Mouse (Mus musculus) thymus, postnatal 36 days (tissue): ENCODE measurements around the gene Hcfc2.

Source experiments
- DNase-seq, 2 experiments: peaks; one replicate each; pipeline ENCODE4 v3.0.0; 2022; ENCODE audit warnings: mixed read lengths in 2 of 2

The Hcfc2 gene

DNA sequence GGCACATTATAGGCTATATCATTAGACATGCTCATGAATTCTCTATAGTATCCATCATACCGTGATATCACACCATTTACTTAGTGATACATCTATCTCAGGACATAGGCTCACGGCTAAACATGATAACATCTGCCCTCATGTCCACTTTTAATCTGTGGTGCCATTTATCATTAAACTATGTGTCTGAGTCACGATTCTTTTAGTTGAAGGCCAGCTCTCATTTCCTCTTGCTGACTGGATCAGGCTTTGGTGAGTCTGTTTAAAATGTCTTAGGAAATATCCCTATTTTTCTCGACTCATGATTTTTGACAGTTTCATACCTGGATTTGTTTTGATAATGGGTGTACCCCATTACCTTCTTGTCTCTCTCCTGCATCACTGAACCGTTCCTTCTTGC, at the start of gene Hcfc2:
Hcfc2 (plus strand) TSS at position 205 of the 400 bp plus-strand sequence.
- no peak for DNase-seq

DNA sequence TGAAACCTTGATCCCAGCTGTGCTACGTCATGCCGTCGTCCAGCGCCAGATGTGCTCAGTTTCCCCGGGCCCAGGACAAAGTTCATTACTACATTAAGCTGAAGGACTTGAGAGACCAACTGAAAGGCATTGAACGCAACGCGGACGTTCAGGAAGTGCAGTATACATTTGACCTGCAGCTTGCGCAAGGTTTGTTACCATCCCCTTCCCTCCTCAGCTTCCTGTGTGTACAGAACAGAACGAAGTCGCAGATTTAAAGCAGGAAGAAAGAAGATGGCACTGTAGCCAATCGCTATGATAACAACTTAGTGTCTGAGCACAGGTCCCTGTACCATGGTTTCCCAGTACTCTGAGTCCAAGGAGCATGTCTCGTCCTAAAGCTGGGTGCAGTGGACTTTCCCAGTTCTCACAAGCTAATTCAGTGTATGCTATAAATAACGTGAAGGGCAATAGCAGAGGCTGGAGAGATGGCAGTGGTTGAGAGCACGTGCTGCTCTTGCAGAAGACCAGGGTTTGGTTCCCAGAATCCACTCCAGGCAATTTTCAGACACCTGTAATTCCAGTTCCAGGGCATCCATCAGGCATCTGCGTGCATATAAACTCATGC, 48.7 kb upstream of the Hcfc2 start:
- DNase-seq, result no peak

DNA sequence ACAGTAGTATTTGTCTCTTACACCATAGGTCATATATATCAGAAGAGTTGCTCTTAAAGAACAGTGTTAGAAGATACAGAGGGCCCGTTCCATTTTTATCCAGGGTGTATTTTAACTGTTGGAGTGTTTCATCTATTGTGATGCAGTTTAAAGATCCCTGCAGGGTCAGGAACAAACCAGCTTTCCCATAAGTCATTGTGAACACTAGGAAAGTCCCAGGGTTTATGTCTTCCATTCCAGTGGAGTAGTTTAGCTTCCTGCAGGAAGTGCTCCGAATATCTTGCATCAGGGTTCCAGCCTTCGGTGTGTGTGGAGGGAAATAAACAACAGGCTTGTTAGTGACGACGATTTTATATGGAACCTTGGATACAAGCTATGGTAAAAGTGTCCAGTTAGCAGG, 44.7 kb upstream of the Hcfc2 start:
- DNase-seq, result no peak

DNA sequence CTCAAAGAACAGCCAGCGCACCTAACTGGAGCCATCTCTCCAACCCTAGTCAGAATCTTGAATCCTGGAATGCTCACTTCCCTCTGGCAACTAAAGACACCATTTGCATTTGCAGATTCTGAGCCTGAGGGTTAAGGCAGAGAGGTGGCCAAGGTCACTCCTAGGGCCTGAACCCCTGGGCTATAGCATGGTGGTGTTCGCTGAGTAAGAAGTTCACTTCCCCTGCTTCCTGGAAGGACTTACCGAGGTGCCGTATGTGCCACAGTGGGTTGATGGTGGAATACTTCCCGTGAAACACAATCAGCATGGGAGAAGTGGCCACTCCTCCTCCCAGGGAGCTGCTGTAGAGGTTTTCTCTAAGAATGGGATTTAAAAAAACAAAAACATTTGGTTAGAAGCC, 43.3 kb upstream of the Hcfc2 start:
- DNase-seq, result no peak

DNA sequence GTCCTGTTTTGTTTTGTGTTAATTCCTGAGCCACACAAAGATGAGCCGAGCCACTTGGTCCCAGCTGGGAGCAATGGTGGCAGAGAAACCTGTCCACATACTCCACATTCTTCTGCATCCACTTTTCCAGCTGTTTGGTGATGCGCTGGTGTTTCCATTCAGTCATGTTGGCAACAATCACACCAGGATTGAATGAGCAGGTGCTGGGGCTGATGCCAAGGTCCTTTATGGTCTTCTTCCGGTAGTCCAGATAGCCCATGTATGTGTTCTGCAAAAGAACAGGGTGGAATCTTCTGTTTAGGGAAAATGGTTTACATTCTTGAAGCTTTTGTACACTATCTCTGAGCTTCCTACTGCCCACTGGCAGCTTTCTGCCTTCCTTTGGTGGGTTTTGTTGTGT, 41.4 kb upstream of the Hcfc2 start:
- no peak for DNase-seq

DNA sequence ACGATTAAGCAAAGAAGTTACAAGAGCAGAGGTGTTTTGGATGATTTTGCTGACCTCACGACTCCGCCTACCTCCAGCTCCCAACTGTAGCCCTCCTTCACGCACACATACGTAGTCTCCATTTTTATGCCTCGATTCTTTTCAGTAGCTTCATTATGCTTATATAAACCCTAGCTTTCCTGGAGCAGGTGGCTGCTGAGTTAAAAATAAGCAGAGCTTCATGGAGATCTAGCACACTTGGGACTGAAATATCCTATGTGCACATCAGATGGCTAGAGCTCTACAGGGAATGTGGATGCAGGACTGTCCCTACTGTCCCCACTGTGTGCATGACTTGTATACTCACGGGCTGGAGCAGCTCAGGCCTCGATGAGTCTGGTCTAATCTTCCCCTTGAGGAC, 34.1 kb upstream of the Hcfc2 start:
- peak; percentile 16 to 36 for DNase-seq

DNA sequence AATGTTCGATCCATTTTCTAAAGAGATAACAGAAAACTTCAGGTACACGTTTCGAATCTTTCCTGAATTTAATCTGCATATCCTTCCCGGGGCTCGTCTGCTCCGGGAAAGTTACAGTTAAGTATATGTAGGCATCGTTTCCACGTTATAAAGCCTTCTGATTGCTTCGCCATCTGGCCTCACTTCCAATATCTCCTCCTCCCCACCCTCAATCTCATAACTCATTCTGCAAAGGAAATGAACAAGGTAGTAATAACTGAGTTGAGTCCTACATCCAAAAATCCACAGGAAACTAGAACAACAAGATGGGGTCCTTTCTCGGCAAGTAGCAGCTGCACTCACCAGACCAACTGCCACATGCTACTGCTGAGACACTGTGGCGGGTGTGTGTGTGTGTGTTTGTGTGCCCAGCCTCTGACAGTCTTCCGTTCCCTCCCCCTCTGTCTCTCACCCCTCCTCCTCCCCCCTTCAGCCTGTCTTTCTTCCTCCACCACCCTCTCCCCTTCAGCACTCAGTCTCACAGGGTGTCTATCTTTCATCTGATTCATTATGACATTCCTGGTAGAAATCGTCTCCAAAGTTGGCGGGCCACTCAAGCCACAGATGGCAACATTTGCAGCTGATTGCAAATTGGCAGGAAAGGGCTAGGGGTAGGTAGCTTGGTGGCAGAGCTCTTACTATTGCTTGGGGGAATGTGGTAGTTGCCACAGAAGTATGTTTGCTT, 33.5 kb upstream of the Hcfc2 start:
- DNase-seq, result peak; percentile 54 to 76

DNA sequence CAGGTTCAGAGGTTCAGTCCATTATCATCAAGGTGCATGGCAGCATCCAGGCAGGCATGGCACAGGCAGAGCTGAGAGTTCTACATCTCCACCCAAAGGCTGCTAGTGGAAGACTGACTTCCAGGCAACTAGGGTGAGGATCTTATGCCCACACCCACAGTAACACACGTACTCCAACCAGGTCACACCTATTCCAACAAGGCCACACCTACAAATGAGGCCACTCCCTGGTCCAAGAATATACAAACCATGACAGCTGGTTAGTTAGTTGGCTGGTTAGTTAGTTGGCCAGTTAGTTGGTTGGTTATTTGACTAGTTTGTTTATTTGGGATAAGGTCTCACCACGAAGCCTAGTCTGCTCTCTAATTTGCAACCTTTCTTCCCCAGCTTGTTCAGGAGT, 32.7 kb upstream of the Hcfc2 start:
- no peak for DNase-seq

DNA sequence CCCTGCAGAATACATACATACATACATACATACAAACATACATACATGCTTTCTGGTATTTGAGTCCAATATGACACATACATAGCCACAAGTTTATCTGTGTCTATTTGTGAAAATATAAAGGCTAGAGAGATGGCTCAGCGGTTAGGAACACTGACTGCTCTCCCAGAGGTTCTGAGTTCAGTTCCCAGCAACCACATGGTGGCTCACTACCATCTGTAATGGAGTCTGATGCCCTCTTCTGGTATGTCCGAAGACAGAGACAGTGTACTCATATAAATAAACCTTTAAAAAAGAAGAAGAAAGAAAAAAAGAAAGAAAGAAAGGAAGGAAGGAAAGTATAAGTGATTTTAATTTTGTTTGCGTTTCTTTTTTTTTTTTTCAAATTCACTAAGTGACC, 30.0 kb upstream of the Hcfc2 start:
- DNase-seq, result no peak

DNA sequence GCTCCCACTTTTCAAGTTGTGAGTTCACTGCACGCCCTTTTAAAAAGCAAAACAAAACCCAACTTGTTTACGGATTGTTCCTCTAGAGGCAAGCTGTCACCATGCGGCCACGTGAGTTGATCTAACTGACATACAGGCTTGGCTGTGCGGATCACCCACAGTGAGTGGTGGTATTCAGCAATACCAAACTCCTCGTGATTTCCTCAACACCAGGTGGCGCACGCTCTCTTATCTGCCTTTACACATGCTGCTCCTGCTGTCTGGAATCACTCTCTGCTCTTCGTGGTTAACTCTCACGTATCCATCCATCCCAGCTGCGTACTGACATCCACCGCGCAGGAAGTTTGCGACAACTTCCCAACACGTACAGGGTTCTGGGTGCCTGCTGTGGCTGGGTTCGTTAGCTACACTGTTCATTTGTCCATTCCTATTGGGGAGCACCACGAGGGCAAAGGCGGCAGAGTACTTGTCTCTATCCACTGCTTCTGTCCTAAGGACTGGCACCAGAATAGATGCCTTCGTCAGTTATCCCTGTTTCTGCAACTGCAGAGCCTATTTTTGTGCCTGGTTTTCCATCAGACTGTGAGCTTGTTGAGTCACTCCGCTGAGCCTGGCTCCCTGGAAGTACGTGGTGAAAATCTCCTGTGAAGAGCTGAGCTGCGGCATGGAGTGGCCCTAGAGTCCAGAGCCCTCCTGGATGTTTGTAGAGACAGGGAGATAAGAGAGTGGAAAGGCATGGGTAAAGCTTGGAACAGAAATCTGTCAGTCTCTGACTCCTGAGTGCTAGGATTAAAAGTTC, 29.3 kb upstream of the Hcfc2 start:
- peak; percentile 87 for DNase-seq

DNA sequence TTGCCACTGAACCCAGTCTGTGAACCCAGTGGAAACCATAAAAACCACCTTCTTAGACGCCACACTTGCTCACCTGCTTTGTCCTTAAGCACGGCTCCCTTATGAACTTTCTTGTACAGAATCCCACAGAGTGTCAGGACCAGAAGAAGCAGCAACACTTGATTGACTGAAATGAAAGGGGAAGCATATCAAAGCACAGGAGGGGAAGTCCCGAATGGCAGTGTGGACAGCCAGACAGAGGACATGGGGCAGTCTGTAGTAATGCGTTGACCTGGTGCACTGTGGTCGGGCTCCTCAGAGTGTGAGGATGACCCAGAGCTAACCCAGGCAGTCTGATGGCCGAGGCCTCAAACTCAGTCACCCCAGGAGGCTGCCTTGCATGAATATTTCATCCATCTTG, 25.8 kb upstream of the Hcfc2 start:
- no peak for DNase-seq

DNA sequence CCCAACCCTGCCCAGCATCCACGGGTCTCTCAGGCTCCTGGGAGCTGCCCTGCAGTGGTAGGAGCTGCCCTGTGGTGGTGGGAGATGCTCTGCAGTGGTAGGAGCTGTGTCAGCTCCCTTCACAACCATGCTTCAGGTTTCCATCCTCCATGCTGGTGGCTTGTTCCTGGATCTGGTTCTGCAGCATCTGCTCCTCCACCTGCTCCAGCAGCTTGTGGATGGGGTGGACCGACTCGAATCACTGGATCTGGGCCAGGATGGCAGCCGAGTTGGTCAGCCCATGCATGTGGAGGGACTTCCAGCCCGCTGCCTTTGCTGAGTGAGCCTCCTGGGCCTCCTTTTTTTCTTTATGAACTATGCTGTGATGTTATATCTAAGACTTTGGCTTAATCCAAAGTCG, 19.0 kb upstream of the Hcfc2 start:
- DNase-seq, result no peak

DNA sequence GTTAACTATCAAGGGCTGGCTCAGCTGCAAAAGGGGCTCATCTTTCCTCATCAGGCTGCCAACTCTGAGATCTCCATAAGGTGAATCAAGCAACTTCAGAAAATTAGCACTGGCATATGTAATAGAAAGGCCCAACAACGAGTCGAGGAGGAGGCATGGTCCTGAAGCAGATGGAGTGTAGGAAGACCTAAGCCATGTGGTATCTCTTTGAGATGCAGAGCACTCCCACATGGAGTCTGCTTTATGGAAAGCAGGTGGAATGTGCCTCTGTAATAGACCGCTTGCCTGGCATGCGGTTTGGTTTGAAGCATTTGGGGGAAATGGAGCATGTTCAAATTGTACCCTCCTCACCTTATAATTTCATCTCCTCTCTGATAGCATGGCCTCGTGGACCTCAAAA, 15.2 kb upstream of the Hcfc2 start:
- no peak for DNase-seq

DNA sequence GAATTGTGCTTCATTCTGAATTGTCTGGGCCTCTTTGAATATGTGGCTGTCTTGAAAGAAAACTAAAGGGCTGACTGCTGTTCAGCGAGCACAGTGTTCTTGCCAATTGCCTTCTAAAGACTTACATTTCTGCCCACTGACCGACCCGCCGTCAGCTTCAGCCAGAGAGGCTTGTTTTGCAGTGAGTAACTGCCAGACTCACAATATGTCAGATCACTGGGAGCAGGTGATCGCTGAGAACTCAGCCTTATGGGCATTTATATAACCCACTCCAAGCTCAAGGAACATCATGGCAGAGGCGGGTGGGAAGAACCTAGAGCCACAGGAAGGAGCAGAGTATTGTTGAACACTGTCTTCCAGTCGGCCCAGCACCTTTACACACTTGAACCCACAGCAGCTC, 14.3 kb upstream of the Hcfc2 start:
- DNase-seq, result no peak

DNA sequence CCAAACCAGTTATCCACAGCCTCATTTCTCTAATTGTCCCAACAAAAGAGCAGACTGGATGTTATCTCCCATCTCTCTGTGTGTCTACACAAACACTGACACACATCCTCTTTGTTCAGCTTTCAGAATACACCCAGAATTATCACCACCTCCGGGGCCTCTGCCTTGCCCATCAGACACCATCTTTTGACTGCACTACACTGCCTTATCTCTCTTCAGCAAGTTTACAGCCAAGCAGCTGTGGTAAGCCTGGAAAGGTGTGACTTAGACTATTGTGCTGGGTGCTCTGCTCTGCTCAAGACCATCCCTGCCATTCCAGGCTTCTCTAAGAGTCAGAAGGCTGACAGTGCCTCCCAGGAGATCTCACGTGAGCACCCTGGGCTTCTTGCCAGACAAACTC, 10.5 kb upstream of the Hcfc2 start:
- no peak for DNase-seq

DNA sequence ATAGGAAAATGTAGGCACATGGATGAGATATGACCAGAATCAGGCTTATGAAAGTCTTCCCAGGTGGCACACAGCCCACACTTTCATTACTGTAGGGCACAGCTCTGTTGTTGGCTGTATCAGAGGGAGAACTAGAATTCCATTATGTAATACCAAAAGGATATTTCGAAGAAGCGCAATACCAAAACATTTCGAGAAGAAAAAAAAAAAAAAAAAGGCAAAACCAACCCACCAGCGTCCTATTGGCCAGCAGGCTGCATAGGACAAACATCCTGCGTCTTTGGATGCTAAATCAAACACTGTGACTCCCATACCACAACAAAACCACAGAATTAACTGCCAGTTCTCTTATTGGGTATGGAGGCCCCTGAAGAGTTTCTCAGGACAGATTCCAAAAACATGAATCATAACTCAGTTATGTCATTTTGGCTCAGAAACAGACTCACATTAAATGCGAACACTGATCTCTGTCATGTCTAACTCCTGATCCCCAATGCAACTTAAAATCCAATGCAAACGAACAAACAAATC, 6.2 kb upstream of the Hcfc2 start:
- no peak for DNase-seq

DNA sequence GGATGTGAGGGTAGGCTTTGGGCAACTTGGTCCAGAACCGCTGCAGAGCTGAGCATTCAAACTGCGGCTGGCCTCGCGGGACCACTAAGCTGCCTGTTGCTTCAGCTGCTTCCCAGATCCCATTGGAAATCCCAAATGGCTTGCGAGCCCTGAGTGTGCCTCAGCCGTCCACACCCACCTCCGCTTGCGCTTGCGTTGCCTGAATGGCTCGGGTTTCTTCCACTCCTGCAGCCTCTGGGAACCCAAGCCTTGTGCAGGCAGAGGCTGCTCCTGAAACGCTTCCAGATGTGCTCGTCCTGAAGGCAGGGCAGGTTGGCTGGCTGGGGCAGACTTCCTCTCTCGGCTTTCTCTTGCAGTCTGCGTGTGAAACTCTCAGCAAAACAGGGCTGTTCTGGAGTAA, 5.5 kb upstream of the Hcfc2 start, which contains the start of gene Glt8d2:
Glt8d2 (minus strand) TSS at position 157 of the 400 bp plus-strand sequence.
- DNase-seq, result no peak

DNA sequence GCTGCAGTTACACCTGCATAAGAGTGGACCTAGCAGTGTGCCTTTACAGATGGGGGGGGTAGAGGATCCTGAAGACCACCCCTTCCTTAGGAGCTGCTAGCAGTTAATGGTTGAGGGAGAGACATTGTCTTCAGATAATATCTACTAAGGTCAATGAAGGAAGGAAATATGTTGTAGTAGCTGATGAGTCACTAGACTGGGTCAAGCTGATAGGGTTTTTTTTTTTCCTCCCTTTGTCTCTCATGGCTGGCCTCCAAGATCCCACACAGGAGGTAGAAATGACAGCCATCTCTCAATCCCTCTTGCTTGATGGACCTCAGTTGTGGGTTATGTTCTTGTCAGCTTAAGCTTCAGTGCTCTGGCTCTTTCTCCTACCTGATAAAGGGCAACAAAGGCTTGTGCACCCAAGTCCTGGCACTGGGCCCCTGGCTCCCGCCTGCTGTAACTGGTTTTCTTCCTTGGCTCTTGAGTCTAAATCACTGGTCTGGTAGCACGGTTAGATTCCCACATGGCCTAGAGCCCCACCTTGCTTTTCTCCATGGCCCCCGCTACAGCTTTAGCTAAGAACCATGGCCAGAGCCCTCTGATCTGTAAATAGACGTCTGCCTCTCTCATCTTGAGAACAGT, 606 bp downstream of the Hcfc2 start:
- no peak for DNase-seq

DNA sequence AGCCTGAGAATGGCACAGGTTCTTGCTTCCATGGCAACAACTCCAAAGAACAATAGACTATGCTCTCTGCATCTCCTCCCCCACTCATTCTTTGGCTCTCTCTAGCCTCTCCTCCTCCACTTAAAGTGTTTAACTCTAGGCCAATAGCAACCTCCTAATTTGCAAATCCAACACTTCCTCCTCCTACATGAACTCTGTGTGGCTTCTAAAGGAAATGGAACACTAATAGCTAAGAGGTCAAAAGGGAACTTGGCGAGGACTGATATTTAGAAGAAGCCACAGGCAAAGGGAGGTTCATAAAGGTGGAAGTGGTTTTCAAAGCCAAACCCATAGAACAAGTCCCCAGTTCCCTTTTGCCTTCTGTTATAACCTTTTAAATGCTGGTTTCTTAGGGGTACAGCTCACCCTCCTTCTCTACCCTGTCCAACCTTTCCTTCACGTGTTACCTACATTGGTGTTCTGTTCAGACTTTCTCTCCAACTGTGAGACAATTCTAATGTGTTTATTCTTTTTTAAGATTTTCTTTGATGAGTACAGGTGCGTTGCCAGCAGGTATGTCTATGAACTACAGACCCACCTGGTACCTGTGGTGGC, 1.4 kb downstream of the Hcfc2 start:
- DNase-seq, result no peak

DNA sequence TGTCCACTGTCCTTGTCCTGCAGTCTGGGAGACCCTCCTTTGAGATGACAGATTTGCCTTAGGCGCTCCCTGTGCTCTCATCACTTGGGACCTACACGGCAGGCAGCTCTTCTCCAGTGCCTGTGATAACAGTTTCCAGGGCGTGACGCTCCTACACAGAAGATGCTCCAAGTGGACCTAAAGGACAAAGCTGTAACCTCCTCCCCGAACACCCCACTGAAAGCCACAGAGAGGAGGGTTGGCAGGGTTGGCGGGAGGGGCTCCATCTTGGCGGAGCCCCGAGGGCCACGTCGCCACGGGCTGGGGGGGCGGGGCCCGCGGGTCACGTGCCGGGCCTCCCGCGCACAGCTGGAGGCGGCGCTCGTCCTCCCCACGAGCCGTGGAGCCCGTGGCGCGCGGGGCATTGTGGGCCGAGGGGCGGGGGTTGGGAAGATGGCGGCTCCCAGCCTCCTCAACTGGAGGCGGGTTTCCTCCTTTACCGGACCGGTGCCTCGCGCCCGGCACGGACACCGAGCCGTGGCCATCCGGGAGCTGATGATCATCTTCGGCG, 2.8 kb downstream of the Hcfc2 start:
- DNase-seq, result peak; percentile 92 to 93

DNA sequence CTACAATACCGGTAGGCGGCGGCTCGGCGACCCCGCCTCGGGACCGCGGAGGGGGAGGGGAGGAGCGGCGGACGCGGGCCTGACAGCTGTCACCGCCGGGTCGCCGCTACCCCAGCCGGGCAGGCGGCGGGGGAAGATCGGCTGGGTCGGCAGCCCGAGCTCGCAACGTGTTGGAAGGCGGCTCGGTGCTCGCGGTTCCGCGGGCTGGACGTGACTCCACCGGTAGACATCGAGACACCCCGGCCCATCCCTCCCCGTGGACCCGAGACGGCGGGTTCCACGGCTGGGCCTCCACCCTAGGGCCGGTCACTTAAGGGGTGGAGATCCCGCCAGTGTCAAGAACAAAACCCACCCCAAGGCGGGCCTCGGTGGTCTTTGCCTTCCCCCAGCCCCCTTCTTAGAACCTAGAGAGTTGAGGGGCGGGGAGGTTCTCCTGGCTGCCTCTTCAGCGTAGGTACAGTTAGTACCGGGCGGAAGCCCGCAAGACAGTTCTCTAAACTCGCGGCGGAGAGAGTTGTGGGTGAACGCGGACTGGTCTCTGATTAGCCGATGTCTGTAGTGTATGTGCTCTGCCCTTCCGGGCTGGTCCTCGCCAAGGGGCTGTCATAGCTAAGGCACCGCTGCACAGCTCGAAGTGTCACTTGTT, 3.5 kb downstream of the Hcfc2 start:
- DNase-seq, result no peak

DNA sequence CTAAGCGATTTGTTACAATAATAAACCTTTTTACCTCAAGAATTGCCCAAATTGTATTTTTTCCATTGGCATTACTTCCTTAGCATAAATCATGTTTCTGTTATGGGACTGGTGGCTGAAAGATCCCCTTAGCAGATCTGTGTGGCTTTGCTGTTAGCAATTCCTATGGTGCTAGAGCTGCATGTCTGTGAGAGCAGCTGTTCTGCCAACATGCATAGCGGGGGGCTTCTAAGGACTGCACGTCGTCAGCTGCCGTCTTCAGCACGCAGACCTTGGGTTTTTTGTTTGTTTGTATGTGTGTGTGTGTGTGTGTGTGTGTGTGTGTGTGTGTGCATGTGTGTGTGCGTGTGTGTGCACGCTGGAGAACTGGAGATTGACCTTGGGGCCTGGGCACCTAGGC, 45.4 kb downstream of the Hcfc2 start:
- no peak for DNase-seq
